Mouse (Mus musculus): Measurements from ENCODE around the gene Rps21.

DNA sequence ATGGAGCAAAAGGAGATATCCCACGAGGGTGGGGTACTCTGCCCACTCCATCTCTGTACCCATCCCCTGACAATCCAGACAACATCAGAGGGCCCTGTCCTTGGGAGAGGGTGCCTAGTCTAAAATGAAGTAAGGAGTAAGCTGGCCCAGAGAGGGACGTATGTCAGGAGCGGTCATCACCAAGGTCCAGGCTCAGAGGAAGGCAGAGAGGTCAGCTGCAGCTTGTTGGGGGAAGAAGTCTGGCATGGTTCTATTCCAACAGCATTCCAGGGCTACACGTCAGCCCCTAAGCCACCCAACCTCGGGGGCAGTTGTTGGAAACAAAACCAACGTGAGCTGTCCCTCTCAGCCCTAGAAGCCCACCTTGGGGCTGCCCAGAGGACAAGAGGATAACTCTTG lies 29.1 kb upstream of the Rps21 start:
- TF ChIP-seq CTCF (IDR thresholded peaks at IDR 0.05; ENCODE audit: extremely low read depth, insufficient read depth, low read length) (no peak), POLR2A (IDR thresholded peaks at IDR 0.05; ENCODE audit: extremely low read depth, insufficient read depth, low read length) (no peak)
